ENCODE assay signal across 13 mouse cellular contexts in the genomic region with DNA sequence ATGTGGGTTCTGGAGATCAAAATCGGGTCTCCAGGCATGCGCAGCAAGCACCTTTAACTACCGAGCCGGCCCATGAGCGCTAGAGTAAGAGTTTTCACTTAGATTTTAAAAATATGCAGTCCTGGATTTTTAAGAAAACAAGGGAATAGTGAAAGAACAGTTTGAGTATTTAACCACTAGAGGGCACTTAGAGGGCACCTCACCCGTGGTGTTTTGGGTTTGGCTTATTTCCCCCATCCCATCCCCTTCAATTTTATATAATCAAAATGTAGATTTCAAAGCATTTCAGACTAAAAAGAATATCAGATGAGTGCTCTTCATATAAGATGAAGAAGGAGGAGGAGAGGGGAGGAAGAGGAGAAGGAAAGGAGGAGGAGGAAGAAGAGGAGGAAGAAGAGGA. TPM values are rescaled to one million over a fixed set of nuclear protein-coding genes. Genes with fewer than 3 reads are reported as not detected.
A peak's percentile ranks its signal among the peaks of the same experiment; 100 is the strongest.
DNase-seq lines count a peak whose midpoint lies in the region; ATAC-seq and TF ChIP-seq lines count a peak whose summit lies in the region.
"Had no signal": no experiment of that assay in that cellular context is flagged by ENCODE, and none has a peak within 500 bp of the region (broad histone marks: within the 10 kb centered on the region; RNA-seq: fewer than 3 reads in every experiment).

No protein-coding gene starts in this region.

- no peaks in the 10 kb centered on the region for H3K27me3 ChIP-seq in lung, embryonic 14.5 days (ENCODE audit: insufficient read depth, low read length)
- H3K27me3 ChIP-seq: neural tube, embryonic 12.5 days had no signal

- no peaks in the 10 kb centered on the region for H3K36me3 ChIP-seq in lung, embryonic 14.5 days (ENCODE audit: insufficient read depth)
- H3K36me3 ChIP-seq: neural tube, embryonic 12.5 days had no signal

- no peak overlapping the region for H3K4me2 ChIP-seq in lung, embryonic 14.5 days
- H3K4me2 ChIP-seq: neural tube, embryonic 12.5 days had no signal

- intact Hi-C loops in gastrocnemius, adult 2 months (cut with DNase I), result no loop called here
- intact Hi-C loops in gastrocnemius, postnatal 14 days (cut with DNase I; ENCODE audit: low total_unique reads), result loop anchor here (10.0 kb wide), 2 partner anchors 161 to 321 kb away; a partner anchor contains a TSS

- H3K9me3 ChIP-seq in lung, embryonic 14.5 days (ENCODE audit: low read depth, low read length), result no peaks in the 10 kb centered on the region
- H3K9me3 ChIP-seq: neural tube, embryonic 12.5 days had no signal

- H3K9ac ChIP-seq in lung, embryonic 14.5 days, result no peak overlapping the region
- H3K9ac ChIP-seq: neural tube, embryonic 12.5 days had no signal

- no peak overlapping the region for H3K4me3 ChIP-seq in gastrocnemius, adult 2 months
- no peak overlapping the region for H3K4me3 ChIP-seq in lung, embryonic 14.5 days (ENCODE audit: low read depth, low read length)
- H3K4me3 ChIP-seq: neural tube, embryonic 12.5 days had no signal

- H3K4me1 ChIP-seq in lung, embryonic 14.5 days (ENCODE audit: insufficient read depth), result no peaks in the 10 kb centered on the region
- H3K4me1 ChIP-seq: neural tube, embryonic 12.5 days had no signal

- H3K27ac ChIP-seq in gastrocnemius, adult 2 months, result no peak overlapping the region
- H3K27ac ChIP-seq in lung, embryonic 14.5 days (ENCODE audit: low read depth), result no peak overlapping the region
- H3K27ac ChIP-seq: macrophage; neural tube, embryonic 12.5 days had no signal

- ATAC-seq in lung, embryonic 14.5 days (ENCODE audit: insufficient read depth), result no peak

- TF ChIP-seq CTCF in gastrocnemius, adult 2 months (IDR thresholded peaks at IDR 0.05), result peak; percentile 64
- peak; percentile 62 for TF ChIP-seq CTCF in lung, embryonic 14.5 days (IDR thresholded peaks at IDR 0.05; ENCODE audit: low read depth)

- DNase-seq in gastrocnemius, adult 2 months, result no peak
- no peak for DNase-seq in gastrocnemius, postnatal 14 days
- DNase-seq in lung, embryonic 14.5 days, result peak; percentile 57
- DNase-seq in lung, postnatal 4 days, result no peak
- peak; percentile 52 for DNase-seq in adipocyte (ENCODE audit: low spot score)
- DNase-seq in retina, postnatal 1 day, result peak; percentile 16
- DNase-seq in kidney, postnatal 25 days, result no peak
- DNase-seq in ovary, postnatal 10 days (ENCODE audit: low spot score), result no peak
- DNase-seq: cerebellum, postnatal 25 days; gastrocnemius, postnatal 36 days; right cerebral cortex, postnatal 4 days had no signal

- WGBS in lung, embryonic 14.5 days, result 32% methylated on average over 6 of the region's 6 CpGs

RNA-seq across cellular contexts. Expression of a gene that starts 22.0 kb away (rescaled TPM):
- 10 to 100 TPM; 25.0 to 32.5 TPM for total RNA-seq in gastrocnemius, adult 2 months (2021)
- 10 to 100 TPM; 24.6 to 25.2 TPM for total RNA-seq in gastrocnemius, postnatal 14 days (2021)
- polyA plus RNA-seq in lung, embryonic 14.5 days (2014; fragmentation: Nextera tagmentation; extraction: Ambion mirVana), result 125 and 138 TPM in 2 replicates

RNA-seq across cellular contexts. Expression of a gene that starts 25.6 kb away (rescaled TPM):
- 1 to 10 TPM; 1.9 to 5.0 TPM for total RNA-seq in gastrocnemius, adult 2 months (2021)
- 1 to 10 TPM; 4.5 to 4.8 TPM for total RNA-seq in gastrocnemius, postnatal 14 days (2021)
- polyA plus RNA-seq in lung, embryonic 14.5 days (2014; fragmentation: Nextera tagmentation; extraction: Ambion mirVana), result 0.07 TPM in 1 of 2 replicates, not detected in the other

Comparison
In these comparisons a context has a peak if more than half of its experiments do, and no peak if none do; other contexts are left out.
1. DNase-seq: peak in lung, embryonic 14.5 days (single experiment), adipocyte (single experiment) and retina, postnatal 1 day (single experiment); none in gastrocnemius, adult 2 months (single experiment), gastrocnemius, postnatal 14 days (single experiment), lung, postnatal 4 days (0 of 2), kidney, postnatal 25 days (0 of 2) and ovary, postnatal 10 days (single experiment).